Mouse (Mus musculus): ENCODE measurements at regions not wholly inside any gene's neighbourhood (a gene's known extent, or its start where the extent isn't known, plus 50 kb on each side); places are given as distances from the start of the nearest gene placed in this dataset.
A peak's percentile ranks its signal among the peaks of the same experiment; 100 is the strongest.

DNA sequence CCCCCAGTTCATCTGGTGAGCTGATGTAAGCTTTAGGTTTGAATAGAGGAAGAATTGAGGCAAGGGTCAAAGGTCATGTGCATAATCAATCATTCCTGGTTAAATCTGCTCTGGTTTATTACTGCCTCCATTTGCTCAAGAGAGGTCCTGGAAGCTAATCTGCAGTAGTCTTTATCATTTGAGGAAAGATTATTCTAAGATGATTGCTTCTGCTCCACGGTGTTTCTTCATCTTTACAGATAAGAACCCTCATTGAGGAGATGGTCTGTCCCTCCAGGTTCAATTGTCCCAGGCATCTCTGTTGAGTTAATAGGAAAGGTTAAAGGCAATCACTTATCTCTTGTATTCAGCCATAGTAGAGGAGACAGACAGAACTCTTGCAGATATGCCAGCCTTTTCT is 3557.5 kb upstream of the Gm6569 start:
- Histone ChIP-seq H3K4me2 (ENCODE audit: low read length) (no peak overlapping the region), H3K9me3 (replicated peaks; ENCODE audit: control insufficient read depth, low read length) (no peaks in the 10 kb centered on the region), H3K27ac (ENCODE audit: low read depth, low read length) (no peak overlapping the region), H3K4me3 (ENCODE audit: low read depth, low read length) (no peak overlapping the region), H3K9ac (ENCODE audit: low read length) (no peak overlapping the region), H3K36me3 (ENCODE audit: control insufficient read depth, insufficient read depth, low read length) (no peaks in the 10 kb centered on the region), H3K4me1 (ENCODE audit: control insufficient read depth, insufficient read depth, low read length) (no peaks in the 10 kb centered on the region), H3K27me3 (replicated peaks; ENCODE audit: control insufficient read depth, insufficient read depth, low read length) (no peaks in the 10 kb centered on the region)
- ATAC-seq = no peak
- WGBS = 77% methylated on average over 1 of the region's 1 CpGs
- no peak for DNase-seq (ENCODE audit: low spot score)

GRCm38 (mm10) chr15:70321781-70322180 is 3512.6 kb upstream of the Gm6569 start:
- Histone ChIP-seq H3K36me3 (ENCODE audit: control insufficient read depth, insufficient read depth, low read length) (no peaks in the 10 kb centered on the region), H3K4me1 (ENCODE audit: control insufficient read depth, insufficient read depth, low read length) (no peaks in the 10 kb centered on the region), H3K9ac (ENCODE audit: low read length) (no peak overlapping the region), H3K4me2 (ENCODE audit: low read length) (no peak overlapping the region), H3K4me3 (ENCODE audit: low read depth, low read length) (no peak overlapping the region), H3K9me3 (replicated peaks; ENCODE audit: control insufficient read depth, low read length) (no peaks in the 10 kb centered on the region), H3K27me3 (replicated peaks; ENCODE audit: control insufficient read depth, insufficient read depth, low read length) (no peaks in the 10 kb centered on the region), H3K27ac (ENCODE audit: low read depth, low read length) (no peak overlapping the region)
- DNase-seq (ENCODE audit: low spot score) (no peak), ATAC-seq (no peak)
- WGBS = 29% methylated on average over 2 of the region's 2 CpGs

DNA sequence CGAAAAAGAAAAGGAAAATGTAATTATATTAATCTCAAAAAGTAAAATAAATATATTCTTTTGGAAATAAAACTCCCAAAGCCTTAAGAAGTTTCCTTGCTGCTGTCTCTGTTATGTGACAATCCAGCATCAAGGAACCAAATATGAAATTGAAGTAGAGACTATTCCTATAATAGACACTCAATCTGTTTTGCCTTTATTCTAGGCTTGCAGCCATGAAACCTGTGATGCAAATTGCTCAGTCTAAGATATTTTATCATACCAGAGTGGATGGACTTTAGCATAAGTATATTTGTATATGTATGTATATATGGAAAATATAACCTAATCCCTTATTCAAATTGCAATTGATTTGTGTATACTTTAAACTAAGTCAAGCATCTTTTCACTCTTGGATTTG is 3495.1 kb upstream of the Gm6569 start:
- DNase-seq (ENCODE audit: low spot score) (no peak), ATAC-seq (no peak)
- H3K9me3 ChIP-seq (replicated peaks; ENCODE audit: control insufficient read depth, low read length) = no peaks in the 10 kb centered on the region
- H3K4me3 ChIP-seq (ENCODE audit: low read depth, low read length) = no peak overlapping the region
- H3K27ac ChIP-seq (ENCODE audit: low read depth, low read length) = no peak overlapping the region
- WGBS = 84% methylated on average over 1 of the region's 1 CpGs
- no peak overlapping the region for H3K9ac ChIP-seq (ENCODE audit: low read length)
- no peaks in the 10 kb centered on the region for H3K36me3 ChIP-seq (ENCODE audit: control insufficient read depth, insufficient read depth, low read length)
- no peak overlapping the region for H3K4me2 ChIP-seq (ENCODE audit: low read length)
- no peaks in the 10 kb centered on the region for H3K4me1 ChIP-seq (ENCODE audit: control insufficient read depth, insufficient read depth, low read length)
- no peaks in the 10 kb centered on the region for H3K27me3 ChIP-seq (replicated peaks; ENCODE audit: control insufficient read depth, insufficient read depth, low read length)

- Histone ChIP-seq H3K27me3 (replicated peaks; ENCODE audit: control insufficient read depth, insufficient read depth, low read length) (no peaks in the 10 kb centered on the region), H3K9me3 (replicated peaks; ENCODE audit: control insufficient read depth, low read length) (no peaks in the 10 kb centered on the region), H3K36me3 (ENCODE audit: control insufficient read depth, insufficient read depth, low read length) (no peaks in the 10 kb centered on the region), H3K27ac (ENCODE audit: low read depth, low read length) (no peak overlapping the region), H3K4me3 (ENCODE audit: low read depth, low read length) (no peak overlapping the region), H3K9ac (ENCODE audit: low read length) (no peak overlapping the region), H3K4me1 (ENCODE audit: control insufficient read depth, insufficient read depth, low read length) (no peaks in the 10 kb centered on the region), H3K4me2 (ENCODE audit: low read length) (no peak overlapping the region)
- ATAC-seq (no peak), DNase-seq (ENCODE audit: low spot score) (no peak)
Measured at GRCm38 (mm10) chr15:70341401-70341800, 3493.0 kb upstream of the Gm6569 start.

DNA sequence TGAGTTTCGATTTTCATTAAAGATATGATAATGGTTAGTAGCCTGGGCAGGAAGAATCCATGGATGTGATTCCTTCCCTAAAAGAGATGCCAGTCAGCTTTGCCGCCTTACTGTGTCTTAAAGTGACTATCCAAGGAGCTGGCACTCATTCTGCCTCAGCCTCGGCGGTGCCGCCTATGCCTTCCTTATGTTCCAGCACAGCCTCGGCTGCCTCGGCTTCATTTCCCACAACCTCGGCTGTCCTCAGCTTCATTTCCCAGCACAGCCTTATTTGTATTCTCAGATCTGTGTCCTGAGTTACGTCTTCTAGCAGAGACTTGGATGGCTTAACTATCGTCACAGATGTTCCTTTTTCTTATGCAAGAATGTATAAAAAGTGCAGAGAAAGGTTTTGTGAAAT is 3476.4 kb upstream of the Gm6569 start:
- no peaks in the 10 kb centered on the region for H3K36me3 ChIP-seq (ENCODE audit: control insufficient read depth, insufficient read depth, low read length)
- no peak for ATAC-seq
- H3K4me2 ChIP-seq (ENCODE audit: low read length) = no peak overlapping the region
- H3K9me3 ChIP-seq (replicated peaks; ENCODE audit: control insufficient read depth, low read length) = no peaks in the 10 kb centered on the region
- DNase-seq (ENCODE audit: low spot score) = peak; percentile 14
- H3K4me3 ChIP-seq (ENCODE audit: low read depth, low read length) = no peak overlapping the region
- H3K27me3 ChIP-seq (replicated peaks; ENCODE audit: control insufficient read depth, insufficient read depth, low read length) = no peaks in the 10 kb centered on the region
- H3K9ac ChIP-seq (ENCODE audit: low read length) = no peak overlapping the region
- 77% methylated on average over 10 of the region's 10 CpGs for WGBS
- H3K27ac ChIP-seq (ENCODE audit: low read depth, low read length) = no peak overlapping the region
- no peaks in the 10 kb centered on the region for H3K4me1 ChIP-seq (ENCODE audit: control insufficient read depth, insufficient read depth, low read length)

DNA sequence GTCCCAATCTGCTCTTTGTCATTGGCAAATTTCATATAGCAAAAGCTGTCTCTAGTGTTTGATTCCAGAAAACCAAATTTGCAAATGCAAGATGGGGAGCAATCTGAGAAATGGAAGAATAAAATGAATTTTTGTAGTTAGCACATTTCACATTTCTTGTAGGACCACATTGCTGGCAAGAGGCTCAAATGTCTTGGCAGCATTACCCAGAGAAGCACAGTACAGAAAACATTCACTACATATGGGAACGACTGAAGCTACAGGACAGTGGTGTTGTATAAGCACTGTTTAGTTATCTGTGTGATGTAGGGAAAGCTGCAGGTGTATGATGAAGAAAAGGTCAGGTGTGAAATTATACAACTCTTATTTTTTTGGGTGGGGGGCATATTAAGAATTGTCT is 3449.7 kb upstream of the Gm6569 start:
- no peak overlapping the region for H3K9ac ChIP-seq (ENCODE audit: low read length)
- 81% methylated on average over 1 of the region's 1 CpGs for WGBS
- no peak overlapping the region for H3K4me2 ChIP-seq (ENCODE audit: low read length)
- no peak overlapping the region for H3K27ac ChIP-seq (ENCODE audit: low read depth, low read length)
- H3K27me3 ChIP-seq (replicated peaks; ENCODE audit: control insufficient read depth, insufficient read depth, low read length) = no peaks in the 10 kb centered on the region
- ATAC-seq = no peak
- H3K9me3 ChIP-seq (replicated peaks; ENCODE audit: control insufficient read depth, low read length) = no peaks in the 10 kb centered on the region
- no peaks in the 10 kb centered on the region for H3K36me3 ChIP-seq (ENCODE audit: control insufficient read depth, insufficient read depth, low read length)
- DNase-seq (ENCODE audit: low spot score) = no peak
- H3K4me1 ChIP-seq (ENCODE audit: control insufficient read depth, insufficient read depth, low read length) = no peaks in the 10 kb centered on the region
- H3K4me3 ChIP-seq (ENCODE audit: low read depth, low read length) = no peak overlapping the region

DNA sequence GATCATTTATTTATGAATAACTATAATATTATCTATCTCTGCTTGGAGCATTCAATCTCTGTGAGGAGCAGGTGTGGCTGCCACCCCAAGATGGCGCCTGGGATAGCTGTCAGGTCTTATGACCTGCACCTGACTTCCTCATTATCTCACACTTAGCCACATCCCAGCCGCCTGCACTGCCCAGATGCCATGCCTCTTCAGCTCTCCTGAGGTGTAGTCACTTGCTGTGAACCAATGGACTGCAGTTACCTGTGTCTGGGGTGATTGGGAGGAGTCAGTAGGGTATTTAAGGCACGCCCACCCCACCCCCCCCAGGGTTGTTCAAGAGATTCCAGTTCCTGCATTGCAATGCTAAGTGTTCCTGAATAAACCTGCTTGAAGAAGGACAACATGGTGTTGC is 3418.1 kb upstream of the Gm6569 start:
- Histone ChIP-seq H3K36me3 (ENCODE audit: control insufficient read depth, insufficient read depth, low read length) (no peaks in the 10 kb centered on the region), H3K27ac (ENCODE audit: low read depth, low read length) (no peak overlapping the region), H3K9me3 (replicated peaks; ENCODE audit: control insufficient read depth, low read length) (no peaks in the 10 kb centered on the region), H3K4me3 (ENCODE audit: low read depth, low read length) (no peak overlapping the region), H3K4me1 (ENCODE audit: control insufficient read depth, insufficient read depth, low read length) (no peaks in the 10 kb centered on the region), H3K9ac (ENCODE audit: low read length) (no peak overlapping the region), H3K27me3 (replicated peaks; ENCODE audit: control insufficient read depth, insufficient read depth, low read length) (no peaks in the 10 kb centered on the region), H3K4me2 (ENCODE audit: low read length) (no peak overlapping the region)
- DNase-seq (ENCODE audit: low spot score) = no peak
- ATAC-seq = no peak
- WGBS = 77% methylated on average over 3 of the region's 3 CpGs

DNA sequence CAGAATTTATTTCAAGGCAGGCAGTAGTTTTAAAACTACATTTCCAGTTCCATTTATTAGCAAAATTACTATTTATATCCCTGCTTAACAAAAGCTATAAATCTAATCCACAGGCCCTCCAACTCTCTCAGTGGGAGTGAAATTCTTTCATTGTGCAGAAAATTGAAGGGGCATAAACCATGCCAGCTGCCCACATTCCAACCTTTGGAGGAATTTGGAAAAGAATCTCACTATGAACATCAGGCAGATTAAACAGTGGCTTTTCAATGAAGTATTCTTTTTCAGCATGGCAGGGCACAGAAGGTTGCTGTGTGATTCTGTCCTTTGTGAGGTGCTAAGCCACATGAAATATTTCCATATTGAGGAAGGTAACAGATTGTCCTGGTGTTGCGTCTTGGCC is 3408.8 kb upstream of the Gm6569 start:
- H3K9me3 ChIP-seq (replicated peaks; ENCODE audit: control insufficient read depth, low read length) = no peaks in the 10 kb centered on the region
- no peaks in the 10 kb centered on the region for H3K27me3 ChIP-seq (replicated peaks; ENCODE audit: control insufficient read depth, insufficient read depth, low read length)
- no peaks in the 10 kb centered on the region for H3K4me1 ChIP-seq (ENCODE audit: control insufficient read depth, insufficient read depth, low read length)
- DNase-seq (ENCODE audit: low spot score) (peak; percentile 1), ATAC-seq (no peak)
- no peaks in the 10 kb centered on the region for H3K36me3 ChIP-seq (ENCODE audit: control insufficient read depth, insufficient read depth, low read length)
- no peak overlapping the region for H3K27ac ChIP-seq (ENCODE audit: low read depth, low read length)
- WGBS = 52% methylated on average over 1 of the region's 1 CpGs
- H3K4me2 ChIP-seq (ENCODE audit: low read length) = no peak overlapping the region
- no peak overlapping the region for H3K9ac ChIP-seq (ENCODE audit: low read length)
- no peak overlapping the region for H3K4me3 ChIP-seq (ENCODE audit: low read depth, low read length)

All from forebrain, embryonic 14.5 days (tissue).